Mouse (Mus musculus): Measurements from ENCODE around the gene Lrrc8c.
"Not testable (repeated sequence)": the region's sequence is repeated elsewhere in the genome, so short reads cannot be mapped to it uniquely, and the experiment has no call there.

GRCm38 (mm10) chr5:105638266-105638665 lies 119.1 kb downstream of the Lrrc8c start:
- TF ChIP-seq ZNF384 (IDR thresholded peaks at IDR 0.05; ENCODE audit: low read depth, low read length); CHD2 (IDR thresholded peaks at IDR 0.05; ENCODE audit: low read depth, low read length); MAFK (IDR thresholded peaks at IDR 0.05; ENCODE audit: insufficient read depth, low read depth, low read length); HCFC1 (IDR thresholded peaks at IDR 0.05; ENCODE audit: borderline replicate concordance, insufficient read depth, low read length); ZC3H11A (IDR thresholded peaks at IDR 0.05; ENCODE audit: borderline replicate concordance, low read depth, low read length): not testable (repeated sequence)
